Mouse (Mus musculus): ENCODE data around the gene Ccdc88c. TPM values are rescaled to one million over a fixed set of nuclear protein-coding genes. Genes with fewer than 3 reads are reported as not detected.

Gene Ccdc88c
- polyA plus RNA-seq, 1 experiment, result 4.9 TPM

GRCm38 (mm10) chr12:100862272-100862671 lies 166.6 kb downstream of the Ccdc88c start:
- TF ChIP-seq GATA1 (IDR thresholded peaks at IDR 0.05; ENCODE audit: low read length) (no peak), TAL1 (IDR thresholded peaks at IDR 0.05; ENCODE audit: low read length) (no peak)
- Histone ChIP-seq H3K9me3 (ENCODE audit: control insufficient read depth, low read length) (no peaks in the 10 kb centered on the region), H3K4me3 (replicated peaks) (no peak overlapping the region), H3K36me3 (ENCODE audit: control insufficient read depth) (no peaks in the 10 kb centered on the region), H3K27me3 (ENCODE audit: control insufficient read depth) (no peaks in the 10 kb centered on the region), H3K4me1 (ENCODE audit: control insufficient read depth) (no peaks in the 10 kb centered on the region)

Other genes starting within 250 kb of the Ccdc88c start
- gene Dglucy, start 250.0 kb downstream of the Ccdc88c start, polyA plus RNA-seq (2012), result 0.03 TPM in 1 of 2 replicates, not detected in the other
- not detected in 2 replicates for gene Gpr68, start 120.9 kb downstream of the Ccdc88c start, polyA plus RNA-seq (2012)
- 1.8 and 2.2 TPM in 2 replicates for gene Ppp4r3a, start 54.6 kb upstream of the Ccdc88c start, polyA plus RNA-seq (2012)

All from erythroblast, embryonic 14.5 days (primary cell).